Mouse (Mus musculus) megakaryocyte, embryonic 14.5 days (primary cell): ENCODE data around the gene Lrrc75a. TPM values are rescaled to one million over a fixed set of nuclear protein-coding genes. Genes with fewer than 3 reads are reported as not detected.

Experiments
- H3K27me3 ChIP-seq: replicated peaks from 2 replicates; pipeline ENCODE3; 2012; ENCODE audit warnings: inconsistent platforms
- H3K36me3 ChIP-seq: replicated peaks from 2 replicates; pipeline ENCODE3; 2012; ENCODE audit warnings: low read length, inconsistent platforms, mixed read lengths
- H3K4me1 ChIP-seq: 2 replicates; pipeline ENCODE4 v1.6.1; 2012; ENCODE audit warnings: inconsistent platforms
- H3K4me3 ChIP-seq: replicated peaks from 2 replicates; pipeline ENCODE3; 2012; ENCODE audit warnings: moderate library complexity, mild to moderate bottlenecking, inconsistent platforms
- H3K9me3 ChIP-seq: 2 replicates; pipeline ENCODE4 v1.6.1; 2012; ENCODE audit warnings: inconsistent platforms
- FLI1 ChIP-seq: IDR thresholded peaks from 2 replicates; pipeline ENCODE4 v1.6.1; 2012; ENCODE audit warnings: low read length, inconsistent platforms, mixed read lengths
- GATA1 ChIP-seq: IDR thresholded peaks from 3 replicates; pipeline ENCODE4 v1.6.1; 2012; ENCODE audit warnings: mixed read lengths, low read length, inconsistent platforms, borderline replicate concordance
- polyA plus RNA-seq: library from polyadenylated mRNA; stranded (reverse); fragments of >175 nt; gene quantifications from 2 replicates; pipeline ENCODE4 v1.2.3, GENCODE M21; 2012; ENCODE audit warnings: low replicate concordance; ENCODE audit not compliant: insufficient read depth

Lrrc75a gene
- polyA plus RNA-seq, 1 experiment = 8.6 TPM

- H3K4me3 ChIP-seq = peak overlapping the region; percentile 97
- peaks cover 43% of the 10 kb centered on the region for H3K4me1 ChIP-seq
- peaks cover 75% of the 10 kb centered on the region for H3K36me3 ChIP-seq
- no peak for TF ChIP-seq GATA1
- no peak for TF ChIP-seq FLI1
- H3K9me3 ChIP-seq = no peaks in the 10 kb centered on the region
- H3K27me3 ChIP-seq = no peaks in the 10 kb centered on the region
Measured at GRCm38 (mm10) chr11:62601732-62602618, 46.3 kb downstream of the Lrrc75a start.

GRCm38 (mm10) chr11:62598571-62598970 is 49.8 kb downstream of the Lrrc75a start:
- Histone ChIP-seq H3K4me3 (no peak overlapping the region), H3K4me1 (peaks cover 14% of the 10 kb centered on the region), H3K36me3 (peaks cover 71% of the 10 kb centered on the region), H3K27me3 (no peaks in the 10 kb centered on the region), H3K9me3 (no peaks in the 10 kb centered on the region)
- TF ChIP-seq GATA1 (no peak), FLI1 (no peak)

GRCm38 (mm10) chr11:62591904-62592575 is 56.3 kb downstream of the Lrrc75a start:
- no peak overlapping the region for H3K4me3 ChIP-seq
- peaks cover 7% of the 10 kb centered on the region for H3K27me3 ChIP-seq
- H3K4me1 ChIP-seq = peaks cover 29% of the 10 kb centered on the region
- H3K9me3 ChIP-seq = peaks cover 7% of the 10 kb centered on the region
- peaks cover 93% of the 10 kb centered on the region for H3K36me3 ChIP-seq
- no peak for TF ChIP-seq FLI1
- TF ChIP-seq GATA1 = no peak

GRCm38 (mm10) chr11:62591026-62591425 is 57.3 kb downstream of the Lrrc75a start:
- peaks cover 10% of the 10 kb centered on the region for H3K9me3 ChIP-seq
- H3K36me3 ChIP-seq = peaks cover 97% of the 10 kb centered on the region
- no peak overlapping the region for H3K4me3 ChIP-seq
- TF ChIP-seq FLI1 (no peak), GATA1 (no peak)
- peaks cover 7% of the 10 kb centered on the region for H3K27me3 ChIP-seq
- peaks cover 27% of the 10 kb centered on the region for H3K4me1 ChIP-seq

- no peak overlapping the region for H3K4me3 ChIP-seq
- H3K27me3 ChIP-seq = peaks cover 7% of the 10 kb centered on the region
- TF ChIP-seq GATA1 (no peak), FLI1 (no peak)
- H3K4me1 ChIP-seq = peaks cover 30% of the 10 kb centered on the region
- peaks cover 10% of the 10 kb centered on the region for H3K9me3 ChIP-seq
- H3K36me3 ChIP-seq = peaks cover 97% of the 10 kb centered on the region
Measured at GRCm38 (mm10) chr11:62589391-62589790, 58.9 kb downstream of the Lrrc75a start.

- peaks cover 98% of the 10 kb centered on the region for H3K36me3 ChIP-seq
- no peak for TF ChIP-seq FLI1
- no peak for TF ChIP-seq GATA1
Measured at GRCm38 (mm10) chr11:62587034-62587433, 61.3 kb downstream of the Lrrc75a start.

GRCm38 (mm10) chr11:62584671-62585206 is 63.6 kb downstream of the Lrrc75a start:
- TF ChIP-seq GATA1 (no peak), FLI1 (no peak)
- peaks cover 26% of the 10 kb centered on the region for H3K4me1 ChIP-seq
- peaks cover 97% of the 10 kb centered on the region for H3K36me3 ChIP-seq
- peak overlapping the region; percentile 3 for H3K4me3 ChIP-seq
- H3K9me3 ChIP-seq = peaks cover 10% of the 10 kb centered on the region
- no peaks in the 10 kb centered on the region for H3K27me3 ChIP-seq

More at GRCm38 (mm10) chr11:62587034-62587433, 61.3 kb downstream of the Lrrc75a start:
- H3K9me3 ChIP-seq = peaks cover 10% of the 10 kb centered on the region
- H3K4me1 ChIP-seq = peaks cover 28% of the 10 kb centered on the region
- peaks cover 5% of the 10 kb centered on the region for H3K27me3 ChIP-seq
- H3K4me3 ChIP-seq = peak overlapping the region; percentile 38

- Histone ChIP-seq H3K36me3 (peaks cover 96% of the 10 kb centered on the region), H3K27me3 (peaks cover 6% of the 10 kb centered on the region), H3K4me3 (no peak overlapping the region), H3K9me3 (peaks cover 10% of the 10 kb centered on the region), H3K4me1 (peaks cover 40% of the 10 kb centered on the region)
- TF ChIP-seq GATA1 (no peak), FLI1 (no peak)
Measured at GRCm38 (mm10) chr11:62583031-62583430, 65.3 kb downstream of the Lrrc75a start.

GRCm38 (mm10) chr11:62576530-62577152 is 71.7 kb downstream of the Lrrc75a start:
- Histone ChIP-seq H3K27me3 (peaks cover 8% of the 10 kb centered on the region), H3K4me1 (peaks cover 65% of the 10 kb centered on the region)
- no peak for TF ChIP-seq FLI1
- TF ChIP-seq GATA1 = no peak

More at GRCm38 (mm10) chr11:62576530-62577152, 71.7 kb downstream of the Lrrc75a start:
- Histone ChIP-seq H3K9me3 (no peaks in the 10 kb centered on the region; the same call in 1 of the 2 replicates), H3K4me3 (peak overlapping the region; percentile 90), H3K36me3 (peaks cover 40% of the 10 kb centered on the region)
